In the genomic region with DNA sequence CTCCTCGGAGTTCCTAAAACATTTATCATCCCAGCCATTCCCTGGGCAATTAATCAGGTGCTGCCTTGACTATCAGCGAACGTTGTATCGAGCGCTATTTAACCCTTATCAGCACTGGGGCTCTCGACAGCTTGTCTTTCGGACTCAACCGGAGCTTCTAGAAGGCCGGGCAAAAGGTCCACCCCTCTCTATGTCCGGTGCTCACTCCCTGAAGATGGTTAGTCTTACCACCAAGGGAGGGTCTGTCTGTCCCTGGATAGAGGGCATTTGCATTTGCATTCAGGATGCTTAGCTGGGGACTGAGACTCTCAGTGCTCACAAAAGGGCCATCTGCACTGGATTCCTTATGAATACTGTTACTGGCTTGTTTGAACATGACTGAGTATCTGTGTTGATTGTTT, we compare ENCODE assay signal across 12 mouse cellular contexts. TPM values are rescaled to one million over a fixed set of nuclear protein-coding genes. Genes with fewer than 3 reads are reported as not detected.
DNase-seq lines count a peak whose midpoint lies in the region; ATAC-seq lines count a peak whose summit lies in the region.
"Had no signal": no experiment of that assay in that cellular context is flagged by ENCODE, and none has a peak within 500 bp of the region (broad histone marks: within the 10 kb centered on the region; RNA-seq: fewer than 3 reads in every experiment).

No protein-coding gene starts in this region.

- peak; percentile 56 for DNase-seq in intestine, embryonic 14.5 days (ENCODE audit: low spot score)
- peak; percentile 43 for DNase-seq in ZHBTc4 (ENCODE audit: low read depth, low spot score)
- DNase-seq in hindbrain, embryonic 10.5 days (ENCODE audit: low spot score), result peak; percentile 52
- DNase-seq in neural tube, embryonic 10.5 days (ENCODE audit: extremely low spot score, low spot score), result peak; percentile 62
- no peak for DNase-seq in lung, postnatal 14 days
- DNase-seq in adrenal gland, postnatal 14 days, result no peak
- no peak for DNase-seq in heart, adult 8-10 months (ENCODE audit: low spot score)
- DNase-seq: cerebellum, adult 18-20 months; gastrocnemius, postnatal 10 days; thymus, postnatal 36 days had no signal

- no peak overlapping the region for H3K4me2 ChIP-seq in intestine, embryonic 14.5 days (ENCODE audit: low read length)
- no peak overlapping the region for H3K4me2 ChIP-seq in intestine, embryonic 16.5 days (ENCODE audit: low read depth, low read length)
- H3K4me2 ChIP-seq: liver, embryonic 15.5 days had no signal

- peak overlapping the region; percentile 12; the same call in 1 of the 2 replicates for H3K27ac ChIP-seq in intestine, embryonic 14.5 days (ENCODE audit: low read depth)
- H3K27ac ChIP-seq in intestine, embryonic 16.5 days (ENCODE audit: low read length), result no peak overlapping the region
- H3K27ac ChIP-seq in hindbrain, embryonic 10.5 days, result peak overlapping the region; percentile 87
- H3K27ac ChIP-seq: liver, embryonic 15.5 days had no signal

- H3K9ac ChIP-seq in intestine, embryonic 14.5 days (ENCODE audit: low read length), result no peak overlapping the region
- H3K9ac ChIP-seq in intestine, embryonic 16.5 days (ENCODE audit: low read depth, low read length), result no peak overlapping the region
- H3K9ac ChIP-seq: liver, embryonic 15.5 days had no signal

- no peak overlapping the region for H3K4me3 ChIP-seq in intestine, embryonic 14.5 days (ENCODE audit: low read depth, low read length)
- H3K4me3 ChIP-seq in intestine, embryonic 16.5 days (ENCODE audit: low read length), result no peak overlapping the region
- H3K4me3 ChIP-seq in hindbrain, embryonic 10.5 days, result peak overlapping the region; percentile 20; the same call in 1 of the 2 replicates
- H3K4me3 ChIP-seq: liver, embryonic 15.5 days had no signal

- H3K36me3 ChIP-seq in intestine, embryonic 14.5 days (ENCODE audit: control insufficient read depth, insufficient read depth, low read length), result no peaks in the 10 kb centered on the region
- no peaks in the 10 kb centered on the region for H3K36me3 ChIP-seq in intestine, embryonic 16.5 days (ENCODE audit: control insufficient read depth, insufficient read depth, low read length)
- no peaks in the 10 kb centered on the region for H3K36me3 ChIP-seq in hindbrain, embryonic 10.5 days
- H3K36me3 ChIP-seq: liver, embryonic 15.5 days had no signal

- H3K4me1 ChIP-seq in intestine, embryonic 14.5 days (replicated peaks; ENCODE audit: control insufficient read depth, insufficient read depth, low read length), result peaks cover 38% of the 10 kb centered on the region
- H3K4me1 ChIP-seq in intestine, embryonic 16.5 days (ENCODE audit: control insufficient read depth, insufficient read depth, low read length), result peaks cover 19% of the 10 kb centered on the region
- H3K4me1 ChIP-seq in hindbrain, embryonic 10.5 days (replicated peaks), result peaks cover 50% of the 10 kb centered on the region
- H3K4me1 ChIP-seq: liver, embryonic 15.5 days had no signal

- peaks cover 7% of the 10 kb centered on the region; the same call in 1 of the 2 replicates for H3K9me3 ChIP-seq in intestine, embryonic 14.5 days (ENCODE audit: control insufficient read depth, low read length)
- H3K9me3 ChIP-seq in intestine, embryonic 16.5 days (ENCODE audit: control insufficient read depth, low read length), result peaks cover 4% of the 10 kb centered on the region; the same call in 1 of the 2 replicates
- 0 out of 2 replicates have a peak, but pooled peaks cover 6% of the 10 kb centered on the region for H3K9me3 ChIP-seq in hindbrain, embryonic 10.5 days
- H3K9me3 ChIP-seq: liver, embryonic 15.5 days had no signal

- 11% methylated on average over 10 of the region's 10 CpGs for WGBS in intestine, embryonic 14.5 days
- 12% methylated on average over 10 of the region's 10 CpGs for WGBS in intestine, embryonic 16.5 days
- 15% methylated on average over 10 of the region's 10 CpGs for WGBS in hindbrain, embryonic 10.5 days

- no peaks in the 10 kb centered on the region for H3K27me3 ChIP-seq in intestine, embryonic 14.5 days (replicated peaks; ENCODE audit: control insufficient read depth, insufficient read depth, low read length)
- no peaks in the 10 kb centered on the region for H3K27me3 ChIP-seq in intestine, embryonic 16.5 days (replicated peaks; ENCODE audit: control insufficient read depth, insufficient read depth, low read length)
- H3K27me3 ChIP-seq in hindbrain, embryonic 10.5 days (ENCODE audit: insufficient read depth, poor library complexity, severe bottlenecking), result 0 out of 2 replicates have a peak, but pooled peaks cover 7% of the 10 kb centered on the region
- H3K27me3 ChIP-seq: liver, embryonic 15.5 days had no signal

- no peak for ATAC-seq in intestine, embryonic 14.5 days (replicated peaks; ENCODE audit: low FRiP score, low TSS enrichment, low read depth)
- ATAC-seq in intestine, embryonic 16.5 days, result no peak

RNA-seq across cellular contexts. Expression of gene Stx16, which starts 25.0 kb away (rescaled TPM):
- polyA plus RNA-seq in intestine, embryonic 14.5 days (2014; fragmentation: Nextera tagmentation; extraction: Ambion mirVana), result 9.2 and 10.0 TPM in 2 replicates
- 8.3 and 9.1 TPM in 2 replicates for polyA plus RNA-seq in intestine, embryonic 16.5 days (2015; fragmentation: Nextera tagmentation; extraction: Ambion mirVana)
- 8.3 and 9.1 TPM in 2 replicates for polyA plus RNA-seq in hindbrain, embryonic 10.5 days (2016; fragmentation: Nextera tagmentation; extraction: Ambion mirVana)
- total RNA-seq in adrenal gland, postnatal 14 days (2021), result 33.8 and 37.5 TPM in 2 replicates
- 10 to 100 TPM; 17.0 to 21.3 (median 18.8) TPM for total RNA-seq in heart, adult 8-10 months (2022)

RNA-seq across cellular contexts. Expression of gene Npepl1, which starts 59.1 kb away (rescaled TPM):
- 55.6 and 59.9 TPM in 2 replicates for polyA plus RNA-seq in intestine, embryonic 14.5 days (2014; fragmentation: Nextera tagmentation; extraction: Ambion mirVana)
- 44.4 and 46.0 TPM in 2 replicates for polyA plus RNA-seq in intestine, embryonic 16.5 days (2015; fragmentation: Nextera tagmentation; extraction: Ambion mirVana)
- 35.0 and 37.6 TPM in 2 replicates for polyA plus RNA-seq in hindbrain, embryonic 10.5 days (2016; fragmentation: Nextera tagmentation; extraction: Ambion mirVana)
- total RNA-seq in adrenal gland, postnatal 14 days (2021), result 65.4 and 71.0 TPM in 2 replicates
- 10 to 100 TPM; 75.9 to 81.5 (median 77.7) TPM for total RNA-seq in heart, adult 8-10 months (2022)

Comparison
In these comparisons a context has a peak if more than half of its experiments do, and no peak if none do; other contexts are left out.
1. DNase-seq: peak in intestine, embryonic 14.5 days (single experiment), ZHBTc4 (single experiment), hindbrain, embryonic 10.5 days (single experiment) and neural tube, embryonic 10.5 days (single experiment); none in lung, postnatal 14 days (single experiment), adrenal gland, postnatal 14 days (single experiment) and heart, adult 8-10 months (single experiment).